Mouse (Mus musculus) kidney, postnatal 0 days (tissue): Measurements from ENCODE around the gene Tpbgl. TPM values are rescaled to one million over a fixed set of nuclear protein-coding genes. Genes with fewer than 3 reads are reported as not detected.
A peak's percentile ranks its signal among the peaks of the same experiment; 100 is the strongest.

Experiments
- ATAC-seq: fragments of 200-750 bp; cut with Nextera tagmentation; replicated peaks from 2 replicates; pipeline ENCODE4 v1.8.0; 2017; ENCODE audit warnings: low read depth, moderate number of reproducible peaks, moderate TSS enrichment, moderate library complexity; ENCODE audit not compliant: low FRiP score
- DNase-seq: peaks from one replicate; pipeline ENCODE4 v3.0.0-alpha.2; 2016; ENCODE audit warnings: low spot score
- H3K27ac ChIP-seq: fragments of 300-500 bp; sonication (generic); 2 replicates; pipeline ENCODE4 v1.5.1; 2014; ENCODE audit warnings: mild to moderate bottlenecking
- H3K27me3 ChIP-seq: fragments of 300-500 bp; sonication (generic); 2 replicates; pipeline ENCODE4 v1.6.1; 2014; ENCODE audit warnings: low read length, mixed read lengths; ENCODE audit not compliant: insufficient read depth
- H3K36me3 ChIP-seq: fragments of 300-500 bp; sonication (generic); 2 replicates; pipeline ENCODE4 v1.6.1; 2014; ENCODE audit warnings: low read length, mixed read lengths; ENCODE audit not compliant: insufficient read depth
- H3K4me1 ChIP-seq: fragments of 300-500 bp; sonication (generic); replicated peaks from 2 replicates; pipeline ENCODE4 v1.6.1; 2014; ENCODE audit warnings: antibody characterized with exemption, low read length, mixed read lengths; ENCODE audit not compliant: insufficient read depth
- H3K4me2 ChIP-seq: fragments of 300-500 bp; sonication (generic); 2 replicates; pipeline ENCODE4 v1.6.1; 2014; ENCODE audit warnings: mild to moderate bottlenecking, low read length, moderate library complexity, mixed read lengths
- H3K4me3 ChIP-seq: fragments of 300-500 bp; sonication (generic); replicated peaks from 2 replicates; pipeline ENCODE4 v1.5.1; 2014; ENCODE audit warnings: low read depth, low read length
- H3K9ac ChIP-seq: fragments of 300-500 bp; sonication (generic); 2 replicates; pipeline ENCODE4 v1.6.1; 2014; ENCODE audit warnings: low read depth, low read length
- H3K9me3 ChIP-seq: fragments of 300-500 bp; sonication (generic); replicated peaks from 2 replicates; pipeline ENCODE4 v1.6.1; 2016; ENCODE audit warnings: low read length, inconsistent platforms, mixed read lengths
- CTCF ChIP-seq: IDR thresholded peaks from 2 replicates; pipeline ENCODE4 v1.5.1; 2016; ENCODE audit warnings: antibody characterized with exemption, low read depth, mild to moderate bottlenecking, moderate library complexity
- WGBS: fragments of 180-500 bp; shearing (Covaris S2); extraction: QIAGEN DNeasy Blood & Tissue Kit; methylation state at CpG from one replicate; pipeline ENCODE4 v1.1.7; 2014; 5-methylcytosine and 5-hydroxymethylcytosine counted together
- polyA plus RNA-seq: library from polyadenylated mRNA; unstranded; fragments of >200 nt; fragmentation: Nextera tagmentation; extraction: Ambion mirVana; gene quantifications from 2 replicates; pipeline ENCODE4 v1.2.1, GENCODE M21; 2015

Gene Tpbgl
- polyA plus RNA-seq, 1 experiment from 2014 or later, result 0.63 TPM

DNA sequence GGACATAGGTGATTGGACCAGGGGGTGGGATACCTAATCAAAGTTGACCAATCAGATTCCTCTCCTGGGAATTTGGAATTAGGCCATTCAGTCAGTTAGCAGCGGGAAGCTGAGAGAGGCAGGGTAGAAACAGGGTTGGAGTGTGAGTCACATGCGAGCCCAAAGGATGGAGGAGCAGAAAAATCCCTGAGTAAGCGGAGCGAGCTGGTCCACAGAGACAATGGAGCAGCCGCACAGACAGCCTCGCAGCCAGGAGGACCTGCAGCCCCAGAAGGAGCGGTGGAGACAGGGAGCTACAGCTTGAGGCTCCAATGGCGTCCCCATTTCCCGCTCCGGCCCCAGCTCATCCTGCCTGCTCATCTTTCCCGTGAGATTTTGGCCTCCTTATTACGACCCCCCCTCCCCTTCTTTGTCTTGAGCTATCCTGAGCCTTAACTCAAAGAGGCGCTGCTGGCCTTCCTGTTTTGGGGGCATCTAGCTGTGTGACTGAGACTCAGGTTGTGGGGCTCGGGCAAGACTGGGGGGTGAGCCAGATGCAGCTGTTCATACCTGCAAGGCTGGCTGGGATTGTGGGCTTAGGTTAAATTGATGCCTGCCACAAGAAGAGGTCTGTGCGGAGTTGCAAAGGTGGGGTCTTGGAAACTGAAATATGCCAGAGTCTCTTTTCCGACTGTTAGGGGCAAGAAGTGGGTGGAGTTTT, 47.3 kb downstream of the Tpbgl start:
- DNase-seq, result no peak
- Histone ChIP-seq H3K9ac (no peak overlapping the region), H3K4me3 (no peak overlapping the region), H3K27ac (no peak overlapping the region), H3K4me1 (no peaks in the 10 kb centered on the region), H3K4me2 (peak overlapping the region; percentile 5; the same call in 1 of the 2 replicates), H3K9me3 (no peaks in the 10 kb centered on the region), H3K27me3 (no peaks in the 10 kb centered on the region), H3K36me3 (peaks cover 3% of the 10 kb centered on the region; the same call in 1 of the 2 replicates)
- no peak for TF ChIP-seq CTCF
- ATAC-seq, result no peak
- WGBS, result 20% methylated on average over 16 of the region's 16 CpGs

DNA sequence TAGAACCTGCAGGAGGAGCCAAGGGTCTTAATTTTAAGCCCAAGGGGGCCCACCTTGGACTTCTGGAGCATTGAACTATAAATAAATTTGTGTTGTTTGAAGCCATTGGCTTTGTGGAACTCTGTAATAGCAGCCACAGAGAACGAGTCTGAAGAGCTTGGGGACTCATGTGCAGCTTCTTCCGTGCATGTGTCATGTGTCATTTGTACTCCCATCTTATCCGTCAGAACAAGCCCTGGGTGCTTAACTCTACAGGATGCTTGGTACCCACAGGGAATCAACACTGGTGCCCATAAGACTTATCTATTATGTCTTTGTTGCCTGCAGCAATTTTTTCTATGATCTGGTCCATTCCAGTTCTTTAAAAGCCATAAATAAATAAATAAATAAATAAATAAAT, 48.7 kb downstream of the Tpbgl start:
- Histone ChIP-seq H3K4me3 (no peak overlapping the region), H3K27me3 (no peaks in the 10 kb centered on the region), H3K27ac (no peak overlapping the region), H3K9me3 (no peaks in the 10 kb centered on the region), H3K4me2 (no peak overlapping the region), H3K4me1 (peaks cover under 1% of the 10 kb centered on the region; the same call in 1 of the 2 replicates), H3K9ac (no peak overlapping the region), H3K36me3 (no peaks in the 10 kb centered on the region)
- 77% methylated on average over 3 of the region's 3 CpGs for WGBS
- DNase-seq (no peak), ATAC-seq (no peak)
- no peak for TF ChIP-seq CTCF

Other genes with a start within 250 kb of the Tpbgl start
- 11.8 and 13.5 TPM in 2 replicates for gene Gdpd5, start 245.7 kb downstream of the Tpbgl start, polyA plus RNA-seq
- 0.97 and 1.3 TPM in 2 replicates for gene Klhl35, start 161.1 kb downstream of the Tpbgl start, polyA plus RNA-seq
- 873 and 942 TPM in 2 replicates for gene Rps3, start 143.4 kb downstream of the Tpbgl start, polyA plus RNA-seq
- gene Arrb1, start 91.6 kb downstream of the Tpbgl start, polyA plus RNA-seq, result 6.6 and 7.6 TPM in 2 replicates
- 4.0 and 4.3 TPM in 2 replicates for gene Slco2b1, start 84.2 kb upstream of the Tpbgl start, polyA plus RNA-seq
- gene Olfr520, start 103.2 kb upstream of the Tpbgl start, polyA plus RNA-seq, result not detected in 2 replicates
- not detected in 2 replicates for gene Olfr521, start 136.4 kb upstream of the Tpbgl start, polyA plus RNA-seq
- 2.5 and 2.6 TPM in 2 replicates for gene Neu3, start 201.3 kb upstream of the Tpbgl start, polyA plus RNA-seq
- gene Xrra1, start 232.0 kb upstream of the Tpbgl start, polyA plus RNA-seq, result 0.20 TPM in 2 replicates
- gene Spcs2, start 236.4 kb upstream of the Tpbgl start, polyA plus RNA-seq, result 340 and 344 TPM in 2 replicates